Mouse (Mus musculus) small intestine, adult 2 months (tissue): ENCODE measurements around the gene Eif2s2.

Experiments used
- CTCF ChIP-seq: fragments of 200-500 bp; IDR thresholded peaks from 2 replicates; pipeline ENCODE4 v1.5.1; 2012; ENCODE audit warnings: low read depth, mild to moderate bottlenecking, control low read depth, inconsistent platforms, low read length, moderate library complexity, mixed read lengths; ENCODE audit not compliant: insufficient replicate concordance, insufficient read length; ENCODE audit errors: extremely low read depth
- POLR2A ChIP-seq: fragments of 200-500 bp; IDR thresholded peaks from 2 replicates; pipeline ENCODE4 v1.6.1; 2012; ENCODE audit warnings: low read depth, mild to moderate bottlenecking, control low read depth, inconsistent platforms, low read length, moderate library complexity

- TF ChIP-seq CTCF: no peak
- TF ChIP-seq POLR2A: no peak
Measured at GRCm38 (mm10) chr2:154928298-154928697, 35.6 kb upstream of the Eif2s2 start.
